Mouse (Mus musculus): ENCODE data around the gene Msh4.

DNA sequence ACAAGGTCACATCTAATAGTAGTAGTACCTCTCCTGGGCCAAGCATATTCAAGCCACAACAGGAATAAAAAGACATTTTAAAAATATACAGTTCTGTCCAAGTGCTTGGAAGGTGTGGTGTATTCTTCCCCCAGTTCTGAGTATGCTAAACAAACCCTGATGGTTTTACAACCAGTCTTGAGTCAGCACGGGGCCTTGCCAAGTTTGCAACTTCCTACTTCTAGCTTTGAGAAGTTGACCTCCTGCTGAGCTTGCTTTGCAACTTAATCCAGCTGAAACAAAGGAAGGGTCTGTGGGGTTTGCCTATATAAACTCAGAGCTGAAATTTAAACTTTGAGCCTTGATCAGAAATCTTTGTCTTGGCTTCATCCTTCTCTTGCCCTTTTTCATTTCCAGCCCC, 11.3 kb upstream of the Msh4 start:
- no peak for TF ChIP-seq CTCF (IDR thresholded peaks at IDR 0.05; ENCODE audit: extremely low read depth, insufficient read depth, insufficient read length, insufficient replicate concordance)
- no peak for TF ChIP-seq POLR2A (IDR thresholded peaks at IDR 0.05; ENCODE audit: low read depth, low read length)
